Mouse (Mus musculus) heart, adult 11 months (tissue): ENCODE measurements around the gene Chek1.

Experiments
- DNase-seq: peaks from one replicate; pipeline ENCODE4 v3.0.0; 2022

Gene Chek1

GRCm38 (mm10) chr9:36727034-36727755 lies at the start of gene Chek1:
TSS of gene Chek1 (minus strand) at chr9:36727065.
- no peak for DNase-seq

GRCm38 (mm10) chr9:36769048-36769413 lies 42.2 kb upstream of the Chek1 start:
- no peak for DNase-seq

GRCm38 (mm10) chr9:36768156-36769047 lies 41.5 kb upstream of the Chek1 start:
- peak; percentile 96 for DNase-seq

GRCm38 (mm10) chr9:36767203-36768143 lies 40.6 kb upstream of the Chek1 start, which contains the start of gene Stt3a:
TSS of gene Stt3a (minus strand) at chr9:36767679.
- DNase-seq, result peak; percentile 100

- DNase-seq, result no peak
Observed at GRCm38 (mm10) chr9:36764378-36764777, 37.5 kb upstream of the Chek1 start.

GRCm38 (mm10) chr9:36726131-36727033 lies 483 bp downstream of the Chek1 start:
- peak; percentile 99 for DNase-seq

GRCm38 (mm10) chr9:36716624-36717023 lies 10.2 kb downstream of the Chek1 start:
- no peak for DNase-seq

- no peak for DNase-seq
Observed at GRCm38 (mm10) chr9:36707304-36707703, 19.6 kb downstream of the Chek1 start.

- DNase-seq, result no peak
Observed at GRCm38 (mm10) chr9:36705923-36706322, 20.9 kb downstream of the Chek1 start.

GRCm38 (mm10) chr9:36694276-36694675 lies 32.6 kb downstream of the Chek1 start:
- no peak for DNase-seq

- no peak for DNase-seq
Observed at GRCm38 (mm10) chr9:36692920-36693319, 33.9 kb downstream of the Chek1 start, which contains the start of gene Acrv1. TSS of gene Acrv1 (plus strand) at chr9:36693220.

GRCm38 (mm10) chr9:36687329-36687728 lies 39.5 kb downstream of the Chek1 start:
- no peak for DNase-seq

GRCm38 (mm10) chr9:36681424-36681823 lies 45.4 kb downstream of the Chek1 start:
- DNase-seq, result no peak
